Mouse (Mus musculus) CH12.LX (cell line): ENCODE measurements around the gene Zdhhc13. TPM values are rescaled to one million over a fixed set of nuclear protein-coding genes. Genes with fewer than 3 reads are reported as not detected.
A peak's percentile ranks its signal among the peaks of the same experiment; 100 is the strongest.

Experiments used
- DNase-seq: peaks from one replicate; pipeline ENCODE4 v3.0.0-alpha.2; 2013; ENCODE audit errors: extremely low read depth
- H3K27ac ChIP-seq: 2 replicates; pipeline ENCODE4 v1.5.1; 2012; ENCODE audit warnings: low read depth, mild to moderate bottlenecking, control low read depth, moderate library complexity; ENCODE audit not compliant: insufficient read depth
- H3K27me3 ChIP-seq: replicated peaks from 2 replicates; pipeline ENCODE3; 2012; ENCODE audit warnings: inconsistent platforms
- H3K36me3 ChIP-seq, 2 experiments: replicated peaks in 1 of 2; 2 replicates each; pipeline versions ENCODE3 to v1.6.1; 2012; ENCODE audit warnings: inconsistent platforms in 1 of 2, low read length in 1 of 2, mild to moderate bottlenecking in 1 of 2, mixed read lengths in 1 of 2, moderate library complexity in 1 of 2; ENCODE audit not compliant: control insufficient read depth in 1 of 2, insufficient read depth in 1 of 2
- H3K4me1 ChIP-seq, 2 experiments: 2 replicates each; pipeline ENCODE4 v1.6.1; 2012; ENCODE audit warnings: inconsistent platforms in 1 of 2, moderate library complexity in 1 of 2; ENCODE audit not compliant: insufficient read depth in 2 of 2, control insufficient read depth in 1 of 2
- H3K4me2 ChIP-seq: 2 replicates; pipeline ENCODE4 v1.6.1; 2012; ENCODE audit warnings: low read depth, mild to moderate bottlenecking, control low read depth; ENCODE audit not compliant: poor library complexity, insufficient read depth, severe bottlenecking
- H3K4me3 ChIP-seq, 3 experiments: fragments of 150-350 bp in 1 of 3; sonication (generic) in 1 of 3; replicated peaks in 1 of 3; 2 replicates each; pipeline versions ENCODE3 to v1.5.1; 2011 to 2012; ENCODE audit warnings: low read depth in 2 of 3, low read length in 2 of 3, mild to moderate bottlenecking in 2 of 3, moderate library complexity in 2 of 3, control low read depth in 1 of 3, improper control_type of control experiment in 1 of 3, inconsistent platforms in 1 of 3, mixed read lengths in 1 of 3; ENCODE audit not compliant: poor library complexity in 1 of 3
- H3K79me2 ChIP-seq: replicated peaks from 2 replicates; pipeline ENCODE4 v1.6.1; 2012; ENCODE audit warnings: mild to moderate bottlenecking, moderate library complexity; ENCODE audit not compliant: control insufficient read depth, poor library complexity, insufficient read depth, severe bottlenecking; ENCODE audit errors: extremely low read depth
- H3K9ac ChIP-seq: 2 replicates; pipeline ENCODE4 v1.6.1; 2012; ENCODE audit warnings: low read depth, mild to moderate bottlenecking, control low read depth, moderate library complexity; ENCODE audit not compliant: insufficient read depth
- H3K9me3 ChIP-seq: replicated peaks from 2 replicates; pipeline ENCODE3; 2012; ENCODE audit warnings: low read length, inconsistent platforms, mixed read lengths
- BHLHE40 ChIP-seq: IDR thresholded peaks from 2 replicates; pipeline ENCODE4 v1.6.1; 2011; ENCODE audit warnings: mild to moderate bottlenecking, low read depth, low read length, improper control_type of control experiment
- CHD1 ChIP-seq: IDR thresholded peaks from 2 replicates; pipeline ENCODE4 v1.6.1; 2012; ENCODE audit warnings: low read depth, low read length, improper control_type of control experiment, inconsistent platforms
- CTCF ChIP-seq, 2 experiments: IDR thresholded peaks in 1 of 2; conservative IDR thresholded peaks in 1 of 2; 2 replicates each; pipeline ENCODE4 v1.5.1; 2011 to 2012; ENCODE audit warnings: low read depth in 2 of 2, low read length in 2 of 2, improper control_type of control experiment in 1 of 2, inconsistent platforms in 1 of 2, mild to moderate bottlenecking in 1 of 2, moderate library complexity in 1 of 2
- ELF1 ChIP-seq: IDR thresholded peaks from 2 replicates; pipeline ENCODE4 v1.6.1; 2014; ENCODE audit warnings: low read depth, mild to moderate bottlenecking, inconsistent platforms, low read length, improper control_type of control experiment
- ETS1 ChIP-seq: conservative IDR thresholded peaks from 2 replicates; pipeline ENCODE4 v1.6.1; 2012; ENCODE audit warnings: low read depth, mild to moderate bottlenecking, inconsistent platforms, low read length, improper control_type of control experiment, moderate library complexity
- GABPA ChIP-seq: IDR thresholded peaks from 2 replicates; pipeline ENCODE4 v1.6.1; 2012; ENCODE audit warnings: low read depth, low read length, improper control_type of control experiment, inconsistent platforms; ENCODE audit not compliant: insufficient replicate concordance
- HCFC1 ChIP-seq: IDR thresholded peaks from 2 replicates; pipeline ENCODE4 v1.6.1; 2012; ENCODE audit warnings: low read depth, mild to moderate bottlenecking, inconsistent platforms, low read length, improper control_type of control experiment
- JUN ChIP-seq: IDR thresholded peaks from 2 replicates; pipeline ENCODE4 v1.6.1; 2011; ENCODE audit warnings: low read depth, mild to moderate bottlenecking, low read length, improper control_type of control experiment, moderate library complexity; ENCODE audit not compliant: insufficient read depth
- MAFK ChIP-seq: IDR thresholded peaks from 2 replicates; pipeline ENCODE4 v1.6.1; 2011; ENCODE audit warnings: low read length, improper control_type of control experiment; ENCODE audit not compliant: insufficient replicate concordance
- MAZ ChIP-seq: IDR thresholded peaks from 2 replicates; pipeline ENCODE4 v1.6.1; 2012; ENCODE audit warnings: low read depth, mild to moderate bottlenecking, inconsistent platforms, low read length, improper control_type of control experiment, moderate library complexity
- MYC ChIP-seq: IDR thresholded peaks from 2 replicates; pipeline ENCODE4 v1.6.1; 2011; ENCODE audit warnings: low read depth, mild to moderate bottlenecking, improper control_type of control experiment, low read length
- NELFE ChIP-seq: IDR thresholded peaks from 2 replicates; pipeline ENCODE4 v1.6.1; 2011; ENCODE audit warnings: low read depth, low read length, improper control_type of control experiment
- POLR2A ChIP-seq: IDR thresholded peaks from 2 replicates; pipeline ENCODE4 v1.6.1; 2011; ENCODE audit warnings: low read depth, mild to moderate bottlenecking, improper control_type of control experiment, low read length
- POLR2AphosphoS2 ChIP-seq: IDR thresholded peaks from 2 replicates; pipeline ENCODE4 v1.6.1; 2011; ENCODE audit warnings: low read depth, low read length, improper control_type of control experiment
- RAD21 ChIP-seq: IDR thresholded peaks from 2 replicates; pipeline ENCODE4 v1.6.1; 2011; ENCODE audit warnings: low read depth, mild to moderate bottlenecking, low read length, improper control_type of control experiment, moderate library complexity
- RCOR1 ChIP-seq: conservative IDR thresholded peaks from 2 replicates; pipeline ENCODE4 v1.6.1; 2012; ENCODE audit warnings: low read depth, mild to moderate bottlenecking, inconsistent platforms, low read length, improper control_type of control experiment
- SMC3 ChIP-seq: IDR thresholded peaks from 2 replicates; pipeline ENCODE4 v1.6.1; 2011; ENCODE audit warnings: low read depth, low read length, improper control_type of control experiment
- UBTF ChIP-seq: IDR thresholded peaks from 2 replicates; pipeline ENCODE4 v1.6.1; 2012; ENCODE audit warnings: low read depth, mild to moderate bottlenecking, inconsistent platforms, low read length, improper control_type of control experiment, moderate library complexity
- ZC3H11A ChIP-seq: IDR thresholded peaks from 2 replicates; pipeline ENCODE4 v1.6.1; 2012; ENCODE audit warnings: low read depth, mild to moderate bottlenecking, inconsistent platforms, low read length, improper control_type of control experiment
- ZKSCAN1 ChIP-seq: IDR thresholded peaks from 2 replicates; pipeline ENCODE4 v1.6.1; 2012; ENCODE audit warnings: low read depth, inconsistent platforms, low read length, improper control_type of control experiment, borderline replicate concordance
- ZNF384 ChIP-seq: IDR thresholded peaks from 2 replicates; pipeline ENCODE4 v1.6.1; 2012; ENCODE audit warnings: low read depth, low read length, improper control_type of control experiment, inconsistent platforms
- dilution Hi-C: fragments of 300-500 bp; cut with MboI; formaldehyde crosslinking; loops from 2 replicates; pipeline ENCODE4 v1.14.3; 2020; ENCODE audit warnings: low sequenced_read_pairs; ENCODE audit not compliant: extremely low pct_unique_long_range_greater_than_20kb, extremely low pct_ligation_motif_present
- in situ Hi-C: fragments of 300-500 bp; cut with MboI; formaldehyde crosslinking; loops from 3 replicates; pipeline ENCODE4 v1.14.3; 2019; ENCODE audit warnings: low sequenced_read_pairs, low pct_ligation_motif_present, low pct_unique_long_range_greater_than_20kb, mixed read lengths
- polyA plus RNA-seq: library from polyadenylated mRNA; unstranded; fragments of >175 nt; gene quantifications from 2 replicates; pipeline ENCODE4 v1.2.1, GENCODE M21; 2012; ENCODE audit warnings: low read depth; ENCODE audit not compliant: insufficient read length
- total RNA-seq, 2 experiments: library from RNA; depleted of rRNA; stranded (reverse); fragments of 300-350 nt in 1 of 2; fragments of >200 nt in 1 of 2; gene quantifications; 2 replicates each; pipeline ENCODE4 v1.2.3; 2012 to 2014

Zdhhc13 gene
- total and polyA plus RNA-seq, 3 experiments: 19.9 to 74.3 (median 32.3) TPM

- peaks cover 31 to 84% of the 10 kb centered on the region in 2 experiments for H3K36me3 ChIP-seq
- no peaks in the 10 kb centered on the region for H3K27me3 ChIP-seq
- H3K27ac ChIP-seq: no peak overlapping the region
- no peaks in the 10 kb centered on the region for H3K79me2 ChIP-seq
- DNase-seq: no peak
- H3K4me3 ChIP-seq: no peak overlapping the region
- H3K9me3 ChIP-seq: no peaks in the 10 kb centered on the region
- no peak overlapping the region for H3K4me2 ChIP-seq
- dilution Hi-C loops: no loop called here
- in situ Hi-C loops: no loop called here
- TF ChIP-seq POLR2A (no peak), ELF1 (no peak), MAZ (no peak), CHD1 (no peak), GABPA (no peak), POLR2AphosphoS2 (no peak), MYC (no peak), JUN (no peak), BHLHE40 (no peak), NELFE (no peak), ZNF384 (no peak), RCOR1 (no peak), ZC3H11A (no peak), ETS1 (no peak), UBTF (no peak), HCFC1 (no peak), MAFK (no peak)
- H3K4me1 ChIP-seq: no peaks in the 10 kb centered on the region
- no peak overlapping the region for H3K9ac ChIP-seq
Measured at GRCm38 (mm10) chr7:48803381-48803780, 14.6 kb downstream of the Zdhhc13 start.

GRCm38 (mm10) chr7:48806587-48806986, 17.8 kb downstream of the Zdhhc13 start:
- no peaks in the 10 kb centered on the region for H3K79me2 ChIP-seq
- peaks cover 36 to 84% of the 10 kb centered on the region in 2 experiments for H3K36me3 ChIP-seq
- H3K27ac ChIP-seq: no peak overlapping the region
- TF ChIP-seq ZKSCAN1 (no peak), SMC3 (peak; percentile 21; the same call in 1 of the 2 replicates), RAD21 (peak; percentile 28), CTCF (conservative IDR thresholded peaks at IDR 0.05 in 1 of 2, IDR thresholded peaks at IDR 0.05 in 1 of 2; ENCODE audit: low read depth in 2 of 2, low read length in 2 of 2) (peak in 1 of 2 experiments; percentile 51; a peak in 2 of 4 replicates)
- dilution Hi-C loops (no loop called here), in situ Hi-C loops (no loop called here)
- H3K9ac ChIP-seq: no peak overlapping the region
- no peaks in the 10 kb centered on the region for H3K27me3 ChIP-seq
- no peaks in the 10 kb centered on the region for H3K4me1 ChIP-seq
- no peak overlapping the region for H3K4me2 ChIP-seq
- no peaks in the 10 kb centered on the region for H3K9me3 ChIP-seq
- DNase-seq: peak; percentile 25
- H3K4me3 ChIP-seq: no peak overlapping the region
